ENCODE assay signal across 19 mouse cellular contexts in the genomic region with DNA sequence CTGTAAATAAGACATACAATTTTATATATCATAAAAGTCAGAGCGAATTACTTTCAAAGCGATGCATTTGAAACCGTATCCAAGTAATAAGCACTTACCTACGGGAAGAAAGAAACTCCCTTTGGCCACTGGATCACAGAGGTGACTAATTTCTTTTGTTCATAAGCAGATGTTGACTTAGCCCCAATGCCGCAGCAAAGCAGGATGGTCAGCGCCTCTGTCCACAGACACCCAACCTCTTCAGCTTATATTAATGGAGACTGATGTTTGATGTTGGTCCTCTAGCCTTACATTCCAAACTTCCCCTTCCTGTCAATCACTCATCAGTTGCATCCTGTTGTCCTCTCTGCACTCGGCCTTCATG.
"Had no signal": no experiment of that assay in that cellular context is flagged by ENCODE, and none has a peak within 500 bp of the region (broad histone marks: within the 10 kb centered on the region; RNA-seq: fewer than 3 reads in every experiment).

No protein-coding gene starts in this region.

- H3K9me3 ChIP-seq: limb, embryonic 10.5 days; limb, embryonic 13.5 days; liver, embryonic 12.5 days; liver, embryonic 15.5 days; neural tube, embryonic 12.5 days had no signal

- H3K4me2 ChIP-seq: limb, embryonic 13.5 days; liver, embryonic 12.5 days; liver, embryonic 15.5 days; midbrain, embryonic 11.5 days; neural tube, embryonic 12.5 days had no signal

- H3K27ac ChIP-seq: kidney, postnatal 0 days; layer of hippocampus, adult 2 months; limb, embryonic 10.5 days; limb, embryonic 13.5 days; liver, embryonic 12.5 days; liver, embryonic 15.5 days; neural tube, embryonic 12.5 days had no signal

- H3K27me3 ChIP-seq: limb, embryonic 13.5 days; liver, embryonic 12.5 days; liver, embryonic 15.5 days; neural tube, embryonic 12.5 days had no signal

- H3K9ac ChIP-seq: limb, embryonic 13.5 days; liver, embryonic 12.5 days; liver, embryonic 15.5 days; neural tube, embryonic 12.5 days had no signal

- H3K4me3 ChIP-seq: layer of hippocampus, adult 2 months; limb, embryonic 10.5 days; limb, embryonic 13.5 days; liver, embryonic 12.5 days; liver, embryonic 15.5 days; neural tube, embryonic 12.5 days had no signal

- DNase-seq: kidney, adult 2 months; kidney, postnatal 25 days; layer of hippocampus, adult 9-11 months; liver; lung, adult 2 months; lung, postnatal 10 days; lung, postnatal 4 days; midbrain, embryonic 14.5 days; retina, postnatal 1 day; right cerebral cortex, postnatal 25 days; thymus, postnatal 25 days had no signal

- H3K36me3 ChIP-seq: limb, embryonic 10.5 days; limb, embryonic 13.5 days; liver, embryonic 12.5 days; liver, embryonic 15.5 days; neural tube, embryonic 12.5 days had no signal

- H3K4me1 ChIP-seq: limb, embryonic 10.5 days; limb, embryonic 13.5 days; neural tube, embryonic 12.5 days had no signal
